Mouse (Mus musculus) ES-Bruce4 (cell line): ENCODE measurements around the gene C2cd4a. TPM values are rescaled to one million over a fixed set of nuclear protein-coding genes. Genes with fewer than 3 reads are reported as not detected.

ENCODE experiments used
- H3K27ac ChIP-seq: 2 replicates; pipeline ENCODE4 v1.5.1; 2012; ENCODE audit warnings: low read length, inconsistent platforms; ENCODE audit not compliant: insufficient read depth
- H3K27me3 ChIP-seq: 2 replicates; pipeline ENCODE4 v1.6.1; 2012; ENCODE audit warnings: mild to moderate bottlenecking, low read length, inconsistent platforms; ENCODE audit not compliant: control insufficient read depth, poor library complexity, insufficient read depth, severe bottlenecking
- H3K36me3 ChIP-seq: 2 replicates; pipeline ENCODE4 v1.6.1; 2012; ENCODE audit warnings: inconsistent platforms, mild to moderate bottlenecking, low read length, moderate library complexity; ENCODE audit not compliant: control insufficient read depth, poor library complexity, insufficient read depth, severe bottlenecking
- H3K4me1 ChIP-seq: one replicate; pipeline ENCODE4 v1.8.1; 2011; ENCODE audit warnings: low read length; ENCODE audit not compliant: control insufficient read depth, insufficient read depth
- H3K4me3 ChIP-seq: 2 replicates; pipeline ENCODE4 v1.5.1; 2011; ENCODE audit warnings: low read depth, mild to moderate bottlenecking, low read length
- H3K9ac ChIP-seq: 2 replicates; pipeline ENCODE4 v1.6.1; 2012; ENCODE audit warnings: low read depth, mild to moderate bottlenecking, inconsistent platforms; ENCODE audit not compliant: poor library complexity, severe bottlenecking
- H3K9me3 ChIP-seq: replicated peaks from 2 replicates; pipeline ENCODE4 v1.6.1; 2012; ENCODE audit warnings: mild to moderate bottlenecking, low read length, inconsistent platforms; ENCODE audit not compliant: control insufficient read depth, poor library complexity, insufficient read depth, severe bottlenecking
- CTCF ChIP-seq: IDR thresholded peaks from one replicate; pipeline ENCODE4 v1.8.1; 2011; ENCODE audit warnings: low read depth, low read length
- EP300 ChIP-seq: IDR thresholded peaks from 2 replicates; pipeline ENCODE4 v1.6.1; 2011; ENCODE audit warnings: low read depth, low read length; ENCODE audit not compliant: insufficient read depth
- POLR2A ChIP-seq: IDR thresholded peaks from one replicate; pipeline ENCODE4 v1.8.1; 2011; ENCODE audit warnings: low read length; ENCODE audit not compliant: insufficient read depth
- polyA plus RNA-seq: library from polyadenylated mRNA; stranded (reverse); fragments of >200 nt; gene quantifications from 2 replicates; pipeline ENCODE4 v1.2.4, GENCODE M21; 2011; ENCODE audit warnings: low read depth; ENCODE audit not compliant: missing spikeins, insufficient read depth, insufficient read length

The C2cd4a gene
- not detected in 2 replicates for polyA plus RNA-seq

DNA sequence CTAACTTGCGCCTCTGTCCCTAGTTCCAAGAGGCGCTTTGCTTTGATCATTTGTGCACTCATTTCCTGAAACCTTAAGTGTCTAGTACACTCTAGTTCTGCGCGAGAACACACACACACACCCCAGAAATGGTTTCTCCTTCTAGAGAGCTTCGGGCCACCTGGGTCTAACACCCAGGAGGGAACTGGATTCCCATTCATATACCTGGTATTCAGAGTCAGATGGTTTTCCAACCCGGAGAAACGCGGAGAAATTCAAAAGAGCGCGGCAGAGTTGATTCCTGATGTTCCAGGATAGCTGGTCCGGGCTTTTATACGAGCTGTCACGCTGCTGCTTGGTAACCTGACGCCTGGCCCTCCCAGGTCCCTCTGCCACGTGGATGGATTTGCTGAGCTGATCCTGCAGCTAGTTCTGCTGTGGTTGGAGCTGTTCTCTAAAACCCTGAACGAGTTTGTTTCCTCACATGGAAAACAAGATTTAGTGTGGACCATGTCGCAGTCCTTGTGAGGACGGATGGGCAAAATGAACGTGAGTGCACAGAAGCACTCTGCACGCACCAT is at the start of gene C2cd4a:
TSS of gene C2cd4a (minus strand) at position 285 of the 560 bp plus-strand sequence.
- no peaks in the 10 kb centered on the region for H3K4me1 ChIP-seq
- H3K27me3 ChIP-seq = no peaks in the 10 kb centered on the region; the same call in 1 of the 2 replicates

DNA sequence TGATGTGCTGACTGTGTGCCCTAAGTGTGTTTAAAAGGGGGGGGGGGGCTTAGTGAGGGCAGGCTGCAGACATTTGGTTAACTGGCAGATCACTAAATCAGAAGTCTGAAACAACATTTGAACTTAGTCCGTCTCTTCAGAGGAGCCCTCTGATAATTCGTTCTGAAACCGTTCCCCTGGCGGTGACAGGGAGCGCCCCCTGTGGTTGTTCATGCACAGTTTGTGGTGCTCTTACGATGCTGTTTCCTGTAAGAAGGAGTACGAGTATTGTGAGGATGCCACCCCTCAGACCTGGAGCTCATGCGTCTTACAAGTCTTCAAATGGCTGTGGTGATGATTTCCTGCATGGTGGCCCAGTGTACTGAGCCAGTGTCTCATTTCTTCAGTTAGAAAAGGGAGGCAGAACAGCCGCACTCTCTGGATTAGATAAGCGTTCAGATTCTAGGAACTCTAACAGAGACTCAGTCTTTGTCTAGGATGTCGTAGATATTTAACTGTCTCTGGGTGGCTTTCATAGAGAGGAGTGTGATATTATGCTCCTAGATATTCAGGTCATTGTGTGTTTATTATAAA is 46.2 kb upstream of the C2cd4a start:
- Histone ChIP-seq H3K4me3 (no peak overlapping the region), H3K36me3 (no peaks in the 10 kb centered on the region; the same call in 1 of the 2 replicates), H3K9ac (no peak overlapping the region), H3K27me3 (no peaks in the 10 kb centered on the region), H3K9me3 (no peaks in the 10 kb centered on the region), H3K27ac (no peak overlapping the region), H3K4me1 (no peaks in the 10 kb centered on the region)
- TF ChIP-seq CTCF = peak; percentile 40
- no peak for TF ChIP-seq EP300

More for the DNA sequence above, at the start of gene C2cd4a:
- no peaks in the 10 kb centered on the region for H3K36me3 ChIP-seq
- H3K9ac ChIP-seq = peak within 1 kb of the TSS; percentile 59
- H3K4me3 ChIP-seq = peak within 1 kb of the TSS; percentile 55
- TF ChIP-seq EP300 (no peak), CTCF (no peak), POLR2A (no peak)
- no peak within 1 kb of the TSS for H3K27ac ChIP-seq
- H3K9me3 ChIP-seq = no peaks in the 10 kb centered on the region

DNA sequence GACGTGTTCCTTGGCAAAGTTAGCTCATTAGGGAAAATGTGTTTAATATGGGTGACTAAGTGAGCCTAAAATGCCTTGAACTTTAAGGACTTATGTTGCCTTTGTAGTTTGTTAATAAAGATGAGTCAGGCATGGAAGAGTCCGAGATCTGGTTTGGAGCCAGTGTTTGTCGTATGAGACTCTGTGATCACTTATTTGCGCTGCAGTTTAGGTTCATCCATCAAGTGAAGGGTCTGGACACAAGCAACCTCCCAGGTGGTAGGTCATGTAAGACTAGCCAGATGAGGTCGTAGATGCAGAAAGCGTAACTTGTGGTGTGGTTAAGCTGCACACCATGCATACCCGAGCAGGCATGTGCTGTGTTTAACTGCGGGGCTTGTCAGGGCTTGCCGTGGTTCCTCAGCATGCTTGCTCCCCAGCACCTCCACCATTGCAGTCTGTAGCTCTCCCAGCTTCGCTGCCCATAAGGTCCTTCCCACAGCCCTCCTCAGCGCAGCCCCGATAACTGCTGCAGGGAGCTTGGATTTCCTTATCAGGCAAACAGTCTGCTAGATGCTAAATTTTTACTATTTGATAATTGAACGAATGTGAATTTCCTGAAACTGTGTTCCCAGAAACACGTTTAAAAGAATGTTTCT is 45.1 kb upstream of the C2cd4a start:
- Histone ChIP-seq H3K4me1 (no peaks in the 10 kb centered on the region), H3K36me3 (peaks cover 2% of the 10 kb centered on the region; the same call in 1 of the 2 replicates), H3K27ac (no peak overlapping the region), H3K4me3 (no peak overlapping the region), H3K9me3 (no peaks in the 10 kb centered on the region), H3K9ac (no peak overlapping the region), H3K27me3 (no peaks in the 10 kb centered on the region)
- no peak for TF ChIP-seq EP300
- no peak for TF ChIP-seq POLR2A
- TF ChIP-seq CTCF = no peak

DNA sequence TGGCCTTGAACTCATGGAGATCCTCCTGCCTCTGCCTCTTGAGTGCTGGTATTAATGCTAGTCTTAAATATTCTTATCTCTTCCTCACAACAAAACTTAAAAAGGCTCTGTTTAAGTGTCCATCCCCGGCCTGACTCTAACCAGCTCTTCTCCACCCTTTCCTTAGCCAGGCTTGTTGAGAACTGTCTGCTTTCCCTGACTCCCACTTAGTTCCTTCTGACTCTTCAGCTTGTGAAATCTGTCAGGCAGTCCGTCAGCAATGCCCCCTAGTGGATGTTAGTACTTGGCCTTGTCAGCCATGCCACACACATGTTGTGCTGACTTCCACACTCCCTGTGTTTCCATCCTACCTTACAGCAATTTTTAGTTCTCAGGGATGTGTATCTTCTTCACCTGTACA is 43.2 kb upstream of the C2cd4a start:
- no peak overlapping the region for H3K4me3 ChIP-seq
- no peaks in the 10 kb centered on the region for H3K27me3 ChIP-seq
- no peak overlapping the region for H3K9ac ChIP-seq
- H3K4me1 ChIP-seq = no peaks in the 10 kb centered on the region
- TF ChIP-seq POLR2A (no peak), CTCF (peak; percentile 69), EP300 (no peak)
- 0 out of 2 replicates have a peak, but pooled peaks cover 2% of the 10 kb centered on the region for H3K36me3 ChIP-seq
- no peaks in the 10 kb centered on the region for H3K9me3 ChIP-seq
- H3K27ac ChIP-seq = no peak overlapping the region

DNA sequence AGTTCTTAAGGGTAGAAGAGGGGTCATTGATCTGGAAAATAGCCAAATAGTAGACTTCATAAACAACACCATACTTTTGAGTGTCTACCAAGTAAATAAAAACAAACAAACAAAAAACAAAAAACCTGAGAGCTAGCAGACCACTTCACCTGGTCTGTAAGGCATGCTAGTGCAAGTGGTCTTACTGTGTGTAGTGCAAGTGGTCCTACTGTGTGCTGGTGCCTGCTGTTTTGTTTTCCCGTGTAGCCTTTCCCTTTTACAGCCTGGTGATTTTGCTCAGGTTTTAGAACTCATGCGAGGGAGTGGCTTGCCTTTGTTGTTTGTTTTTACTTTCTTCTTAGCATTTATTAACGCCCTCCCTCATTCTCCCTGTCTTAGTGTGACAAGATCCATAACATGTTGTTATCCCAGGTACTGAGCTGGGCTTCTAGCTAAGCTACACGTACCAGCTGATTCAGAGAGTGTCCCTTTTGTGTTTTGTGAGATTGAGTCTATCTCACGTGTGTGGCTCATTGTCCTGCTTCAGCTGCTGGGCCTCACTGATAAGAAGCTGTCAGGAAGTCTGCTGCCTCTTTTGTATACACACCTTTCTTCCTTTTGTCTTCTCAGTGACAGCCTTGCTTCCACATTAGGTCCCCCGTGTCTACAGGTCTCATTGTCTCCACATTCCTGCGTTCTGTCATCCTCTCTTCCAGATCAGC is 42.5 kb upstream of the C2cd4a start:
- Histone ChIP-seq H3K4me3 (no peak overlapping the region), H3K27me3 (no peaks in the 10 kb centered on the region), H3K9ac (no peak overlapping the region), H3K36me3 (0 out of 2 replicates have a peak, but pooled peaks cover 2% of the 10 kb centered on the region), H3K27ac (no peak overlapping the region), H3K9me3 (no peaks in the 10 kb centered on the region), H3K4me1 (no peaks in the 10 kb centered on the region)
- TF ChIP-seq CTCF (no peak), EP300 (no peak), POLR2A (no peak)
